Mouse (Mus musculus): ENCODE data around the gene Imp3. TPM values are rescaled to one million over a fixed set of nuclear protein-coding genes. Genes with fewer than 3 reads are reported as not detected.

Gene Imp3
- polyA plus RNA-seq, 1 experiment = 122 TPM

- H3K79me2 ChIP-seq (ENCODE audit: control insufficient read depth, insufficient read depth) = no peaks in the 10 kb centered on the region
- no peaks in the 10 kb centered on the region for H3K36me3 ChIP-seq (ENCODE audit: control insufficient read depth, insufficient read depth)
- no peaks in the 10 kb centered on the region for H3K27me3 ChIP-seq (ENCODE audit: control insufficient read depth, insufficient read depth, insufficient read length)
- no peak for TF ChIP-seq CEBPB (IDR thresholded peaks at IDR 0.05; ENCODE audit: low read depth)
- no peak for TF ChIP-seq USF1 (IDR thresholded peaks at IDR 0.05; ENCODE audit: low read depth)
- TF ChIP-seq FOSL1 (IDR thresholded peaks at IDR 0.05; ENCODE audit: insufficient read depth, low read length, poor library complexity, severe bottlenecking) = no peak
- TF ChIP-seq MAX (IDR thresholded peaks at IDR 0.05) = no peak
- TF ChIP-seq MYOD1 (IDR thresholded peaks at IDR 0.05; ENCODE audit: control insufficient read depth, insufficient read length, low read depth) = no peak
- TF ChIP-seq MYOG (IDR thresholded peaks at IDR 0.05; ENCODE audit: control insufficient read depth, extremely low read depth, insufficient read length) = no peak
- H3ac ChIP-seq (ENCODE audit: control insufficient read depth, insufficient read length, low read depth) = no peak overlapping the region
- no peak overlapping the region for H3K4me3 ChIP-seq (ENCODE audit: insufficient read depth, poor library complexity, severe bottlenecking)
- H3K79me3 ChIP-seq (ENCODE audit: low read depth) = no peaks in the 10 kb centered on the region
These were observed 42.9 kb downstream of the Imp3 start for GRCm38 (mm10) chr9:56980186-56980585.

- Histone ChIP-seq H3K36me3 (ENCODE audit: control insufficient read depth, insufficient read depth) (no peaks in the 10 kb centered on the region), H3K4me3 (ENCODE audit: insufficient read depth, poor library complexity, severe bottlenecking) (no peak overlapping the region), H3ac (ENCODE audit: control insufficient read depth, insufficient read length, low read depth) (no peak overlapping the region), H3K79me2 (ENCODE audit: control insufficient read depth, insufficient read depth) (no peaks in the 10 kb centered on the region), H3K27me3 (ENCODE audit: control insufficient read depth, insufficient read depth, insufficient read length) (no peaks in the 10 kb centered on the region), H3K79me3 (ENCODE audit: low read depth) (no peaks in the 10 kb centered on the region)
- TF ChIP-seq USF1 (IDR thresholded peaks at IDR 0.05; ENCODE audit: low read depth) (no peak), MYOG (IDR thresholded peaks at IDR 0.05; ENCODE audit: control insufficient read depth, extremely low read depth, insufficient read length) (no peak), CEBPB (IDR thresholded peaks at IDR 0.05; ENCODE audit: low read depth) (no peak), CTCF (IDR thresholded peaks at IDR 0.05; ENCODE audit: control insufficient read depth, insufficient read depth, insufficient read length) (no peak), FOSL1 (IDR thresholded peaks at IDR 0.05; ENCODE audit: insufficient read depth, low read length, poor library complexity, severe bottlenecking) (no peak), MYOD1 (IDR thresholded peaks at IDR 0.05; ENCODE audit: control insufficient read depth, insufficient read length, low read depth) (no peak), MAX (IDR thresholded peaks at IDR 0.05) (no peak)
These were observed 44.2 kb downstream of the Imp3 start for GRCm38 (mm10) chr9:56981502-56981901.

Other genes starting within 250 kb of the Imp3 start
- gene Lingo1, start 141.0 kb upstream of the Imp3 start, polyA plus RNA-seq (2012; fragmentation: generic; extraction: Trizol) = 0.37 TPM
- 0.04 TPM for gene Odf3l1, start 72.8 kb upstream of the Imp3 start, polyA plus RNA-seq (2012; fragmentation: generic; extraction: Trizol)
- gene Cspg4, start 72.4 kb upstream of the Imp3 start, polyA plus RNA-seq (2012; fragmentation: generic; extraction: Trizol) = 42.8 TPM
- gene Snx33, start 9.1 kb upstream of the Imp3 start, polyA plus RNA-seq (2012; fragmentation: generic; extraction: Trizol) = 5.7 TPM
- gene Snupn, start 13.4 kb downstream of the Imp3 start, polyA plus RNA-seq (2012; fragmentation: generic; extraction: Trizol) = 7.7 TPM
- 22.2 TPM for gene Ptpn9, start 57.4 kb downstream of the Imp3 start, polyA plus RNA-seq (2012; fragmentation: generic; extraction: Trizol)
- gene Sin3a, start 134.6 kb downstream of the Imp3 start, polyA plus RNA-seq (2012; fragmentation: generic; extraction: Trizol) = 16.6 TPM
- 28.5 TPM for gene Man2c1, start 193.2 kb downstream of the Imp3 start, polyA plus RNA-seq (2012; fragmentation: generic; extraction: Trizol)
- 2.7 TPM for gene Neil1, start 210.8 kb downstream of the Imp3 start, polyA plus RNA-seq (2012; fragmentation: generic; extraction: Trizol)
- 80.9 TPM for gene Commd4, start 220.9 kb downstream of the Imp3 start, polyA plus RNA-seq (2012; fragmentation: generic; extraction: Trizol)